9 mouse cellular contexts compared by ENCODE assay signal in the genomic region with DNA sequence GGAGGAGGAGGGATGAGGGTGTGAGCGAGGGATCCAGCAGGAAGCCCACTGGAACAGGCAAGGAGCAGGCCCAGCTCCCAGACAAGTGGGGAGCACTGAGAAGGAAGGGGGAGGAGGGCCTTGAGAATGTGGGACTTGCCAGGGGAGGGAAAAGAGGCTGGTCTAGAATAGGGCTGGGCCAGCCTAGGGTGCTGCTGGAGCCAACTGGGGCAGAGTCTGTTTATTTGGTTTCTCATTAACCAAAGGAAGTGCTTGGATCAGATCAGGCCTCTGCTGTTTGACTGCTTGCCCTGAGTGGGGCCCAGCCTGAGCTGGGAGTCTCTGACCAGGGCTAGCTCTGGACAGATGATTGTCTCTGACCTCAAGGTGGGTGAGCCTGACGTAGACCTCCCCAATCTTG. TPM values are rescaled to one million over a fixed set of nuclear protein-coding genes. Genes with fewer than 3 reads are reported as not detected.
DNase-seq lines count a peak whose midpoint lies in the region; ATAC-seq and TF ChIP-seq lines count a peak whose summit lies in the region.
"Had no signal": no experiment of that assay in that cellular context is flagged by ENCODE, and none has a peak within 500 bp of the region (broad histone marks: within the 10 kb centered on the region; RNA-seq: fewer than 3 reads in every experiment).

No protein-coding gene starts in this region.

- H3K9ac ChIP-seq in forebrain, embryonic 16.5 days (replicated peaks; ENCODE audit: low read depth, low read length): no peak overlapping the region

- 49% methylated on average over 2 of the region's 2 CpGs for WGBS in forebrain, embryonic 16.5 days

- no peaks in the 10 kb centered on the region for H3K27me3 ChIP-seq in forebrain, embryonic 16.5 days (replicated peaks; ENCODE audit: control insufficient read depth, insufficient read depth, low read length)

- H3K9me3 ChIP-seq in forebrain, embryonic 16.5 days (ENCODE audit: control insufficient read depth, low read length): no peaks in the 10 kb centered on the region

- no peak overlapping the region for H3K4me3 ChIP-seq in gastrocnemius, adult 2 months
- H3K4me3 ChIP-seq in forebrain, embryonic 16.5 days (replicated peaks; ENCODE audit: low read length): no peak overlapping the region

- no peak for TF ChIP-seq CTCF in gastrocnemius, adult 2 months (IDR thresholded peaks at IDR 0.05)

- no peak overlapping the region for H3K4me2 ChIP-seq in forebrain, embryonic 16.5 days (ENCODE audit: low read length)

- intact Hi-C loops in gastrocnemius, adult 2 months (cut with DNase I): no loop called here
- intact Hi-C loops in gastrocnemius, postnatal 36 days (cut with DNase I): no loop called here

- ATAC-seq in forebrain, embryonic 16.5 days: peak; percentile 17; the same call in 1 of the 2 replicates
- no peak for ATAC-seq in monocyte, adult 5-6 weeks (replicated peaks; ENCODE audit: insufficient number of reproducible peaks, low FRiP score, low TSS enrichment, poor library complexity, severe bottlenecking)
- ATAC-seq: activated CD4-positive, CD25-positive, alpha-beta regulatory T cell, adult 4 months had no signal

- H3K4me1 ChIP-seq in forebrain, embryonic 16.5 days (replicated peaks; ENCODE audit: control insufficient read depth, insufficient read depth, low read length): peaks cover 69% of the 10 kb centered on the region

- peak overlapping the region; percentile 31; the same call in 1 of the 2 replicates for H3K27ac ChIP-seq in gastrocnemius, adult 2 months
- H3K27ac ChIP-seq in forebrain, embryonic 16.5 days (ENCODE audit: low read length): peak overlapping the region; percentile 14; the same call in 1 of the 2 replicates

- peak; percentile 28 for DNase-seq in gastrocnemius, adult 2 months
- no peak for DNase-seq in gastrocnemius, postnatal 36 days
- DNase-seq in kidney, postnatal 36 days: peak; percentile 65 to 83
- peak; percentile 83 for DNase-seq in lung, postnatal 25 days (ENCODE audit: low spot score)
- no peak for DNase-seq in thymus, postnatal 14 days
- no peak for DNase-seq in gastrocnemius, postnatal 4 days (ENCODE audit: low spot score in 2 of 2)

- H3K36me3 ChIP-seq in forebrain, embryonic 16.5 days (ENCODE audit: control insufficient read depth, insufficient read depth): no peaks in the 10 kb centered on the region; the same call in 1 of the 2 replicates

RNA-seq across cellular contexts. Expression of a gene that starts 14.0 kb away (rescaled TPM):
- total RNA-seq in gastrocnemius, adult 2 months (2021): 1 to 10 TPM; 5.8 to 9.8 TPM
- 1 to 10 TPM; 4.5 to 5.8 TPM for total RNA-seq in gastrocnemius, postnatal 36 days (2021)
- 50.1 and 57.6 TPM in 2 replicates for polyA plus RNA-seq in forebrain, embryonic 16.5 days (2015; fragmentation: Nextera tagmentation; extraction: Ambion mirVana)
- total RNA-seq in monocyte, adult 5-6 weeks (2017): 2.5 to 7.7 TPM (median 3.4 TPM) in 3 replicates
- 10 to 100 TPM; 26.5 to 33.2 TPM for total RNA-seq in gastrocnemius, postnatal 4 days (2021)

Comparison
In these comparisons a context has a peak if more than half of its experiments do, and no peak if none do; other contexts are left out.
1. DNase-seq: peak in gastrocnemius, adult 2 months (single experiment), kidney, postnatal 36 days (2 of 2) and lung, postnatal 25 days (single experiment); none in gastrocnemius, postnatal 36 days (0 of 2), thymus, postnatal 14 days (single experiment) and gastrocnemius, postnatal 4 days (0 of 2).